Mouse (Mus musculus): ENCODE data around the gene Hps1. TPM values are rescaled to one million over a fixed set of nuclear protein-coding genes. Genes with fewer than 3 reads are reported as not detected.

Gene Hps1
- polyA plus RNA-seq, 1 experiment from 2014 or later: 14.5 TPM

DNA sequence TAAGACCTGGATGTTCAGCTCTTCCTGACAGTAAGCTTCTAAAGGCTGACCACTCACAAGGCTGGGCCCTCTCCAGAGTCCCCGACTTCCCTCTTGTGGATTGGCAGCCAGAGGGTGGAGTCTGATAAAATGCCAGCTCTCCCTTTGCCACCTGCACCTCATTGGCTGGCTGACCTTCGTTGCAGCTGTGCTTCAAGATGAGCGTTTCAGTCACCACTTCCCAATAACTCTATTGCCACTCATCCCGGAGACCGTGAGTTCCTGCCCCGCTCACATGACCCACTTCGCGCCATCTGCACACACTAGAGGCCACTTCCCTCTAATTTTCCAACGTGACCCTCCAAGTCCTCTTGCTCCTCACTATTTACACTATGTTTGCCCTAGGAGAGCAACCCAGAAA is 66.0 kb downstream of the Hps1 start:
- H3K4me2 ChIP-seq (ENCODE audit: low read length): no peak overlapping the region
- no peaks in the 10 kb centered on the region for H3K36me3 ChIP-seq (ENCODE audit: control insufficient read depth, insufficient read depth)
- peaks cover 10% of the 10 kb centered on the region for H3K4me1 ChIP-seq (replicated peaks; ENCODE audit: control insufficient read depth, insufficient read depth, low read length)
- H3K27me3 ChIP-seq (replicated peaks; ENCODE audit: control insufficient read depth, insufficient read depth, low read length): no peaks in the 10 kb centered on the region
- no peak overlapping the region for H3K4me3 ChIP-seq (replicated peaks; ENCODE audit: low read length)
- ATAC-seq: no peak
- H3K9me3 ChIP-seq (ENCODE audit: control insufficient read depth, low read length): no peaks in the 10 kb centered on the region
- no peak overlapping the region for H3K9ac ChIP-seq (replicated peaks; ENCODE audit: low read depth, low read length)
- H3K27ac ChIP-seq (ENCODE audit: low read length): no peak overlapping the region
- WGBS: 84% methylated on average over 9 of the region's 9 CpGs

Other genes starting within 250 kb of the Hps1 start
- 0.12 and 0.13 TPM in 2 replicates for gene Loxl4, start 167.2 kb downstream of the Hps1 start, polyA plus RNA-seq (2015; fragmentation: Nextera tagmentation; extraction: Ambion mirVana)
- gene Pyroxd2, start 27.2 kb downstream of the Hps1 start, polyA plus RNA-seq (2015; fragmentation: Nextera tagmentation; extraction: Ambion mirVana): 1.5 and 1.7 TPM in 2 replicates